Mouse (Mus musculus): ENCODE measurements around the gene Ston2.

- no peak for TF ChIP-seq CTCF (IDR thresholded peaks at IDR 0.05)
- no peak for TF ChIP-seq POLR2A (IDR thresholded peaks at IDR 0.05; ENCODE audit: insufficient read depth, low read depth, low read length)
- no peak for TF ChIP-seq EP300 (IDR thresholded peaks at IDR 0.05; ENCODE audit: insufficient read depth, low read depth, low read length)
Observed at GRCm38 (mm10) chr12:91668529-91669245, 119.5 kb downstream of the Ston2 start.

Data from heart, adult 2 months (tissue).